Mouse (Mus musculus) inflammation-experienced regulatory T-cells, adult 6 months (primary cell): ENCODE data around the gene Fxr2. TPM values are rescaled to one million over a fixed set of nuclear protein-coding genes. Genes with fewer than 3 reads are reported as not detected.

ENCODE experiments used
- ATAC-seq: one replicate; pipeline ENCODE4 v1.8.0; 2017
- polyA plus RNA-seq, 3 experiments: library from polyadenylated mRNA; unstranded; fragments of 100-300 nt; shearing (Covaris generic); gene quantifications; one replicate each; pipeline ENCODE4 v1.2.1; 2017

The Fxr2 gene
- polyA plus RNA-seq, 3 experiments from 2014 or later, result 7.6 to 9.3 (median 9.1) TPM

- no peak for ATAC-seq
Observed at GRCm38 (mm10) chr11:69661221-69661881, 28.6 kb downstream of the Fxr2 start.

GRCm38 (mm10) chr11:69662213-69662966 is 29.6 kb downstream of the Fxr2 start, which contains the start of gene Mpdu1:
Gene Mpdu1, minus strand, starts transcription at chr11:69662642.
- ATAC-seq, result peak; percentile 88

GRCm38 (mm10) chr11:69662967-69663671 is 30.3 kb downstream of the Fxr2 start:
- ATAC-seq, result no peak

- ATAC-seq, result no peak
Observed at GRCm38 (mm10) chr11:69663795-69664194, 31.0 kb downstream of the Fxr2 start.

- ATAC-seq, result no peak
Observed at GRCm38 (mm10) chr11:69664841-69665240, 32.1 kb downstream of the Fxr2 start.

- no peak for ATAC-seq
Observed at GRCm38 (mm10) chr11:69665457-69665960, 32.7 kb downstream of the Fxr2 start.

GRCm38 (mm10) chr11:69665961-69666664 is 33.3 kb downstream of the Fxr2 start, which contains the start of gene Cd68:
Gene Cd68, minus strand, starts transcription at chr11:69666153.
- ATAC-seq, result no peak

GRCm38 (mm10) chr11:69666665-69667005 is 33.8 kb downstream of the Fxr2 start:
- no peak for ATAC-seq

GRCm38 (mm10) chr11:69670786-69671725 is 38.3 kb downstream of the Fxr2 start:
- ATAC-seq, result peak; percentile 51

- ATAC-seq, result no peak
Observed at GRCm38 (mm10) chr11:69671726-69672124, 38.9 kb downstream of the Fxr2 start.

- peak; percentile 90 for ATAC-seq
Observed at GRCm38 (mm10) chr11:69672211-69672706, 39.5 kb downstream of the Fxr2 start, which contains the start of gene Eif4a1. Gene Eif4a1, minus strand, starts transcription at chr11:69672423.

- ATAC-seq, result no peak
Observed at GRCm38 (mm10) chr11:69679144-69679543, 46.4 kb downstream of the Fxr2 start.

- no peak for ATAC-seq
Observed at GRCm38 (mm10) chr11:69680136-69680855, 47.5 kb downstream of the Fxr2 start.

- peak; percentile 95 for ATAC-seq
Observed at GRCm38 (mm10) chr11:69681314-69682208, 48.8 kb downstream of the Fxr2 start, which contains the start of gene Senp3. Gene Senp3, minus strand, starts transcription at chr11:69682084.

- peak; percentile 2 for ATAC-seq
Observed at GRCm38 (mm10) chr11:69682209-69682839, 49.5 kb downstream of the Fxr2 start.

- ATAC-seq, result no peak
Observed at GRCm38 (mm10) chr11:69682840-69683533, 50.2 kb downstream of the Fxr2 start.

GRCm38 (mm10) chr11:69683576-69683975 is 50.8 kb downstream of the Fxr2 start:
- no peak for ATAC-seq
